Mouse (Mus musculus): ENCODE results near the gene Cbfa2t3. TPM values are rescaled to one million over a fixed set of nuclear protein-coding genes. Genes with fewer than 3 reads are reported as not detected.

Cbfa2t3 gene
- polyA plus RNA-seq, 1 experiment from 2014 or later, result 6.0 TPM

- no peaks in the 10 kb centered on the region; the same call in 1 of the 2 replicates for H3K27me3 ChIP-seq (ENCODE audit: control insufficient read depth, insufficient read depth, low read length)
- no peaks in the 10 kb centered on the region for H3K36me3 ChIP-seq (ENCODE audit: control insufficient read depth, insufficient read depth, low read length)
- H3K4me2 ChIP-seq (ENCODE audit: low read depth, low read length, severe bottlenecking), result no peak overlapping the region
- DNase-seq (ENCODE audit: low spot score) (no peak), ATAC-seq (replicated peaks; ENCODE audit: low FRiP score) (no peak)
- no peaks in the 10 kb centered on the region for H3K9me3 ChIP-seq (ENCODE audit: control insufficient read depth, low read length)
- 83% methylated on average over 3 of the region's 3 CpGs for WGBS
- no peaks in the 10 kb centered on the region; the same call in 1 of the 2 replicates for H3K4me1 ChIP-seq (replicated peaks; ENCODE audit: control insufficient read depth, insufficient read depth, low read length)
- H3K4me3 ChIP-seq (ENCODE audit: low read depth, low read length), result no peak overlapping the region
- no peak overlapping the region for H3K27ac ChIP-seq (ENCODE audit: low read depth, low read length)
- H3K9ac ChIP-seq (ENCODE audit: low read length), result no peak overlapping the region
Measured at GRCm38 (mm10) chr8:122663106-122663505, 35.8 kb downstream of the Cbfa2t3 start.

- ATAC-seq (replicated peaks; ENCODE audit: low FRiP score) (no peak), DNase-seq (ENCODE audit: low spot score) (no peak)
- Histone ChIP-seq H3K27me3 (ENCODE audit: control insufficient read depth, insufficient read depth, low read length) (no peaks in the 10 kb centered on the region; the same call in 1 of the 2 replicates), H3K4me2 (ENCODE audit: low read depth, low read length, severe bottlenecking) (no peak overlapping the region), H3K4me3 (ENCODE audit: low read depth, low read length) (no peak overlapping the region), H3K9ac (ENCODE audit: low read length) (no peak overlapping the region), H3K4me1 (replicated peaks; ENCODE audit: control insufficient read depth, insufficient read depth, low read length) (no peaks in the 10 kb centered on the region; the same call in 1 of the 2 replicates), H3K9me3 (ENCODE audit: control insufficient read depth, low read length) (no peaks in the 10 kb centered on the region), H3K36me3 (ENCODE audit: control insufficient read depth, insufficient read depth, low read length) (no peaks in the 10 kb centered on the region), H3K27ac (ENCODE audit: low read depth, low read length) (no peak overlapping the region)
- 83% methylated on average over 2 of the region's 2 CpGs for WGBS
Measured at GRCm38 (mm10) chr8:122661894-122662293, 37.0 kb downstream of the Cbfa2t3 start.

- WGBS, result 50% methylated on average over 7 of the region's 7 CpGs
- no peak overlapping the region for H3K27ac ChIP-seq (ENCODE audit: low read depth, low read length)
- no peaks in the 10 kb centered on the region for H3K36me3 ChIP-seq (ENCODE audit: control insufficient read depth, insufficient read depth, low read length)
- H3K4me1 ChIP-seq (replicated peaks; ENCODE audit: control insufficient read depth, insufficient read depth, low read length), result no peaks in the 10 kb centered on the region; the same call in 1 of the 2 replicates
- no peak overlapping the region for H3K9ac ChIP-seq (ENCODE audit: low read length)
- no peak for ATAC-seq (replicated peaks; ENCODE audit: low FRiP score)
- no peak overlapping the region for H3K4me2 ChIP-seq (ENCODE audit: low read depth, low read length, severe bottlenecking)
- no peaks in the 10 kb centered on the region for H3K9me3 ChIP-seq (ENCODE audit: control insufficient read depth, low read length)
- H3K4me3 ChIP-seq (ENCODE audit: low read depth, low read length), result no peak overlapping the region
- peak; percentile 73 for DNase-seq (ENCODE audit: low spot score)
- no peaks in the 10 kb centered on the region; the same call in 1 of the 2 replicates for H3K27me3 ChIP-seq (ENCODE audit: control insufficient read depth, insufficient read depth, low read length)
Measured at GRCm38 (mm10) chr8:122661138-122661537, 37.8 kb downstream of the Cbfa2t3 start.

- H3K4me2 ChIP-seq (ENCODE audit: low read depth, low read length, severe bottlenecking), result no peak overlapping the region
- H3K4me1 ChIP-seq (replicated peaks; ENCODE audit: control insufficient read depth, insufficient read depth, low read length), result no peaks in the 10 kb centered on the region
- H3K27ac ChIP-seq (ENCODE audit: low read depth, low read length), result no peak overlapping the region
- ATAC-seq (replicated peaks; ENCODE audit: low FRiP score) (no peak), DNase-seq (ENCODE audit: low spot score) (no peak)
- no peaks in the 10 kb centered on the region; the same call in 1 of the 2 replicates for H3K27me3 ChIP-seq (ENCODE audit: control insufficient read depth, insufficient read depth, low read length)
- 67% methylated on average over 2 of the region's 2 CpGs for WGBS
- no peaks in the 10 kb centered on the region for H3K9me3 ChIP-seq (ENCODE audit: control insufficient read depth, low read length)
- H3K9ac ChIP-seq (ENCODE audit: low read length), result no peak overlapping the region
- H3K4me3 ChIP-seq (ENCODE audit: low read depth, low read length), result no peak overlapping the region
- H3K36me3 ChIP-seq (ENCODE audit: control insufficient read depth, insufficient read depth, low read length), result no peaks in the 10 kb centered on the region
Measured at GRCm38 (mm10) chr8:122660022-122660421, 38.9 kb downstream of the Cbfa2t3 start.

- Histone ChIP-seq H3K4me1 (replicated peaks; ENCODE audit: control insufficient read depth, insufficient read depth, low read length) (no peaks in the 10 kb centered on the region), H3K9me3 (ENCODE audit: control insufficient read depth, low read length) (no peaks in the 10 kb centered on the region), H3K4me3 (ENCODE audit: low read depth, low read length) (no peak overlapping the region), H3K9ac (ENCODE audit: low read length) (no peak overlapping the region), H3K27ac (ENCODE audit: low read depth, low read length) (no peak overlapping the region), H3K4me2 (ENCODE audit: low read depth, low read length, severe bottlenecking) (no peak overlapping the region), H3K36me3 (ENCODE audit: control insufficient read depth, insufficient read depth, low read length) (no peaks in the 10 kb centered on the region), H3K27me3 (ENCODE audit: control insufficient read depth, insufficient read depth, low read length) (no peaks in the 10 kb centered on the region; the same call in 1 of the 2 replicates)
- DNase-seq (ENCODE audit: low spot score) (no peak), ATAC-seq (replicated peaks; ENCODE audit: low FRiP score) (no peak)
- WGBS, result 66% methylated on average over 9 of the region's 9 CpGs
Measured at GRCm38 (mm10) chr8:122658807-122659160, 40.1 kb downstream of the Cbfa2t3 start.

GRCm38 (mm10) chr8:122658149-122658806, 40.6 kb downstream of the Cbfa2t3 start:
- H3K27me3 ChIP-seq (ENCODE audit: control insufficient read depth, insufficient read depth, low read length), result no peaks in the 10 kb centered on the region; the same call in 1 of the 2 replicates

GRCm38 (mm10) chr8:122656056-122656999, 42.6 kb downstream of the Cbfa2t3 start:
- DNase-seq (ENCODE audit: low spot score), result no peak

More at GRCm38 (mm10) chr8:122658149-122658806, 40.6 kb downstream of the Cbfa2t3 start:
- H3K9me3 ChIP-seq (ENCODE audit: control insufficient read depth, low read length), result no peaks in the 10 kb centered on the region
- no peaks in the 10 kb centered on the region for H3K36me3 ChIP-seq (ENCODE audit: control insufficient read depth, insufficient read depth, low read length)
- no peak overlapping the region for H3K4me2 ChIP-seq (ENCODE audit: low read depth, low read length, severe bottlenecking)
- H3K27ac ChIP-seq (ENCODE audit: low read depth, low read length), result no peak overlapping the region
- ATAC-seq (replicated peaks; ENCODE audit: low FRiP score) (no peak), DNase-seq (ENCODE audit: low spot score) (peak; percentile 61)
- no peaks in the 10 kb centered on the region for H3K4me1 ChIP-seq (replicated peaks; ENCODE audit: control insufficient read depth, insufficient read depth, low read length)
- 70% methylated on average over 10 of the region's 10 CpGs for WGBS
- H3K4me3 ChIP-seq (ENCODE audit: low read depth, low read length), result no peak overlapping the region
- no peak overlapping the region for H3K9ac ChIP-seq (ENCODE audit: low read length)

GRCm38 (mm10) chr8:122654768-122655167, 44.1 kb downstream of the Cbfa2t3 start:
- Histone ChIP-seq H3K36me3 (ENCODE audit: control insufficient read depth, insufficient read depth, low read length) (no peaks in the 10 kb centered on the region), H3K9me3 (ENCODE audit: control insufficient read depth, low read length) (no peaks in the 10 kb centered on the region), H3K4me2 (ENCODE audit: low read depth, low read length, severe bottlenecking) (no peak overlapping the region), H3K9ac (ENCODE audit: low read length) (no peak overlapping the region), H3K27me3 (ENCODE audit: control insufficient read depth, insufficient read depth, low read length) (no peaks in the 10 kb centered on the region), H3K4me3 (ENCODE audit: low read depth, low read length) (no peak overlapping the region), H3K4me1 (replicated peaks; ENCODE audit: control insufficient read depth, insufficient read depth, low read length) (no peaks in the 10 kb centered on the region), H3K27ac (ENCODE audit: low read depth, low read length) (no peak overlapping the region)
- WGBS, result 85% methylated on average over 7 of the region's 7 CpGs
- DNase-seq (ENCODE audit: low spot score) (no peak), ATAC-seq (replicated peaks; ENCODE audit: low FRiP score) (no peak)

More at GRCm38 (mm10) chr8:122656056-122656999, 42.6 kb downstream of the Cbfa2t3 start:
- no peak overlapping the region for H3K27ac ChIP-seq (ENCODE audit: low read depth, low read length)
- H3K27me3 ChIP-seq (ENCODE audit: control insufficient read depth, insufficient read depth, low read length), result no peaks in the 10 kb centered on the region; the same call in 1 of the 2 replicates
- no peak for ATAC-seq (replicated peaks; ENCODE audit: low FRiP score)
- no peaks in the 10 kb centered on the region for H3K4me1 ChIP-seq (replicated peaks; ENCODE audit: control insufficient read depth, insufficient read depth, low read length)
- H3K36me3 ChIP-seq (ENCODE audit: control insufficient read depth, insufficient read depth, low read length), result no peaks in the 10 kb centered on the region
- H3K4me3 ChIP-seq (ENCODE audit: low read depth, low read length), result no peak overlapping the region
- no peak overlapping the region for H3K9ac ChIP-seq (ENCODE audit: low read length)
- H3K4me2 ChIP-seq (ENCODE audit: low read depth, low read length, severe bottlenecking), result no peak overlapping the region
- WGBS, result 89% methylated on average over 13 of the region's 13 CpGs
- no peaks in the 10 kb centered on the region for H3K9me3 ChIP-seq (ENCODE audit: control insufficient read depth, low read length)
